Mouse (Mus musculus): Measurements from ENCODE around the gene Nde1.

DNA sequence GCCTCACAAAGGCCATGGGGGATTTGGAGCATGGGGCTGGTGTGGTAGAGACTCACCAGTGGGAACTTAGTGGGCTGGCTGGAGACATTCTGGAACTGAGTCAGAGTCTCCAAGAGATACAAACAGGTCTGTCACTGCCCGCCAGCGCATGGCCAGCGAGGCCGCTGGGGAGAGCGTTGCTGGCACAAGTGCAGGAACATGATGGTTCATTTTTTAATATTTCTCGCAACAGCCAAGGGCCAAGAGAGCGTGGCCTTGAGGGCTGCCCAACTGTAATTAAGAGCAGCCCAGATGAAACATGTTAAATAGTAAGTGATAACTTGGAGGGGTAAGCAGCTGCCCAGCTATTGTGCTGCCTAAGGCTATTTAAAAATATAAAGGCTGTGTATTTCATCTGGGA is 38.4 kb upstream of the Nde1 start:
- TF ChIP-seq CTCF (IDR thresholded peaks at IDR 0.05; ENCODE audit: extremely low read depth, insufficient read depth, insufficient read length, insufficient replicate concordance), result no peak
- no peak for TF ChIP-seq POLR2A (IDR thresholded peaks at IDR 0.05; ENCODE audit: low read depth, low read length)

All from spleen, adult 2 months (tissue).